Mouse (Mus musculus) embryo, embryonic 9.5 days (tissue): ENCODE measurements around the gene Gm4724.
"Not testable (repeated sequence)": the region's sequence is repeated elsewhere in the genome, so short reads cannot be mapped to it uniquely, and the experiment has no call there.

ENCODE experiments used
- DNase-seq: peaks from one replicate; pipeline ENCODE4 v3.0.0-alpha.2; 2017; ENCODE audit errors: extremely low spot score

The Gm4724 gene

DNA sequence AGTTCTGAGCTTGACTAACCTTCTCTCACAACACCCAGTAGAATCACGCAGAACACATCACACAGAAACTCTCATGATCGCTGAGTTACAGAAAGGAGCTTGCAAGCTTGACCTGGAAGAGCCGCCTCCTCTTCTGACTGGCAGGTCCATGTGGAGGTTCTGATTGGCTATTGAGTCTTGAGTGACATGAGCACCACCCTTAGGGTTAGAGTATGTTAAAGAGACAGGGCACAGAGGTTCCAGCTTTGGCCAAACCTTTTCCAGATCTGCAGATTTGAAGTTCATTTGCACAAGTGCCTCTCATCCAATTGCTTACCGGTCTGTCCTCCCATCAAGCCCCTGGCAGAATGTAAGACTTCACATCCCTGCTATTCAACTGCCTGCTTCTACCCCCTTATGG lies at the start of gene Gm4724:
Gene Gm4724, minus strand, starts transcription at position 101 of the 400 bp plus-strand sequence.
- not testable (repeated sequence) for DNase-seq

DNA sequence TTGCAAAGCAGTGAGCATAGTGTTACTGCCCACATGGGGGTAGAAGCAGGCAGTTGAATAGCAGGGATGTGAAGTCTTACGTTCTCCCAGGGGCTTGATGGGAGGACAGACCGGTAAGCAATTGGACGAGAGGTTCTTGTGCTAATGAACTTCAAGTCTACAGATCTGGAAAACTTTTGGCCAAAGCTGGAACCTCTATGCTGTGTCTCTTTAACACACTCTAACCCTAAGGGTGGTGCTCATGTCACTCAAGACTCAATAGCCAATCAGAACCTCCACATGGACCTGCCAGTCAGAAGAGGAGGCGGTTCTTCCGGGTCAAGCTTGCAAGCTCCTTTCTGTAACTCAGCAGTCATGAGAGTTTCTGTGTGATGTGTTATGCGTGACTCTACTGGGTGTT lies 34.1 kb upstream of the Gm4724 start, which contains the start of gene Zfp965:
Gene Zfp965, plus strand, starts transcription at position 301 of the 400 bp plus-strand sequence.
- DNase-seq, result not testable (repeated sequence)
